Mouse (Mus musculus) erythroblast, embryonic 14.5 days (primary cell): ENCODE data around the gene H13. TPM values are rescaled to one million over a fixed set of nuclear protein-coding genes. Genes with fewer than 3 reads are reported as not detected.

Experiments used
- H3K27me3 ChIP-seq: 2 replicates; pipeline ENCODE4 v1.6.1; 2012; ENCODE audit warnings: inconsistent platforms; ENCODE audit not compliant: control insufficient read depth
- H3K36me3 ChIP-seq: 2 replicates; pipeline ENCODE4 v1.6.1; 2012; ENCODE audit warnings: mild to moderate bottlenecking, inconsistent platforms; ENCODE audit not compliant: control insufficient read depth
- H3K4me1 ChIP-seq: 2 replicates; pipeline ENCODE4 v1.6.1; 2012; ENCODE audit warnings: inconsistent platforms; ENCODE audit not compliant: control insufficient read depth
- H3K4me3 ChIP-seq: replicated peaks from 2 replicates; pipeline ENCODE3; 2012; ENCODE audit warnings: moderate library complexity, mild to moderate bottlenecking, inconsistent platforms
- H3K9me3 ChIP-seq: 2 replicates; pipeline ENCODE4 v1.6.1; 2012; ENCODE audit warnings: low read length, inconsistent platforms, mixed read lengths; ENCODE audit not compliant: control insufficient read depth
- GATA1 ChIP-seq: IDR thresholded peaks from 2 replicates; pipeline ENCODE4 v1.6.1; 2012; ENCODE audit warnings: low read length, inconsistent platforms, mixed read lengths
- TAL1 ChIP-seq: IDR thresholded peaks from 3 replicates; pipeline ENCODE4 v1.6.1; 2012; ENCODE audit warnings: low read length, inconsistent platforms, mixed read lengths
- polyA plus RNA-seq: library from polyadenylated mRNA; stranded (reverse); fragments of >175 nt; gene quantifications from 2 replicates; pipeline ENCODE4 v1.2.3, GENCODE M21; 2012

The H13 gene
- polyA plus RNA-seq, 1 experiment: 2.4 TPM

- H3K9me3 ChIP-seq: no peaks in the 10 kb centered on the region
- no peaks in the 10 kb centered on the region for H3K27me3 ChIP-seq
- H3K4me3 ChIP-seq: peak overlapping the region; percentile 23
- TF ChIP-seq GATA1 (no peak), TAL1 (no peak)
- peaks cover 19% of the 10 kb centered on the region for H3K4me1 ChIP-seq
- peaks cover 78% of the 10 kb centered on the region for H3K36me3 ChIP-seq
Measured at GRCm38 (mm10) chr2:152693735-152694134, 24.5 kb downstream of the H13 start.

- TF ChIP-seq TAL1: no peak
- TF ChIP-seq GATA1: no peak
- no peaks in the 10 kb centered on the region for H3K27me3 ChIP-seq
- H3K36me3 ChIP-seq: peaks cover 78% of the 10 kb centered on the region
- no peak overlapping the region for H3K4me3 ChIP-seq
- H3K4me1 ChIP-seq: peaks cover 18% of the 10 kb centered on the region
- no peaks in the 10 kb centered on the region for H3K9me3 ChIP-seq
Measured at GRCm38 (mm10) chr2:152694708-152695107, 25.4 kb downstream of the H13 start.

- Histone ChIP-seq H3K9me3 (peaks cover 2% of the 10 kb centered on the region; the same call in 1 of the 2 replicates), H3K4me1 (peaks cover 18% of the 10 kb centered on the region), H3K36me3 (peaks cover 80% of the 10 kb centered on the region), H3K4me3 (no peak overlapping the region), H3K27me3 (no peaks in the 10 kb centered on the region)
- no peak for TF ChIP-seq TAL1
- TF ChIP-seq GATA1: no peak
Measured at GRCm38 (mm10) chr2:152696016-152696415, 26.8 kb downstream of the H13 start.

GRCm38 (mm10) chr2:152696476-152697164 lies 27.4 kb downstream of the H13 start:
- peaks cover 17% of the 10 kb centered on the region for H3K4me1 ChIP-seq
- peaks cover 81% of the 10 kb centered on the region for H3K36me3 ChIP-seq
- H3K4me3 ChIP-seq: no peak overlapping the region
- peaks cover 7% of the 10 kb centered on the region; the same call in 1 of the 2 replicates for H3K9me3 ChIP-seq
- no peak for TF ChIP-seq TAL1
- no peak for TF ChIP-seq GATA1
- no peaks in the 10 kb centered on the region for H3K27me3 ChIP-seq

DNA sequence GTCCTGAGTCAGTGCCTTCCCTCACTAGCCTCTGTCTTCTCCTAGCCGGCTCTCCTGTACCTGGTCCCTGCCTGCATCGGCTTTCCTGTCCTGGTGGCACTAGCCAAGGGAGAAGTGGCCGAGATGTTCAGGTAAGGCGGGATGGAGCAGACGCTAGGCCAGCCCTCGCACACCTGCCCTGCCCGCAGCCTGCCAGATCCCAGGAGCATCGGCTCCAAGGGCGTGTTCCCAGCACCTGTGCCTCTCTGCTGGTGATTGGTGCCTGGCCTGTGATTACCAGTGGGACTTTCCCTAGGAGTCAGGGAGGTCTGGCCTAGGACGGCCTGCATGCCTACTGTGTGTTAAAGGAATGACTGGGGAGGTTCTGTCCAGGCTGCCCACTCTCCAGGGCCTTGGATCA lies 30.9 kb downstream of the H13 start:
- peaks cover 8% of the 10 kb centered on the region; the same call in 1 of the 2 replicates for H3K9me3 ChIP-seq
- H3K4me1 ChIP-seq: peaks cover 7% of the 10 kb centered on the region
- peaks cover 96% of the 10 kb centered on the region for H3K36me3 ChIP-seq

DNA sequence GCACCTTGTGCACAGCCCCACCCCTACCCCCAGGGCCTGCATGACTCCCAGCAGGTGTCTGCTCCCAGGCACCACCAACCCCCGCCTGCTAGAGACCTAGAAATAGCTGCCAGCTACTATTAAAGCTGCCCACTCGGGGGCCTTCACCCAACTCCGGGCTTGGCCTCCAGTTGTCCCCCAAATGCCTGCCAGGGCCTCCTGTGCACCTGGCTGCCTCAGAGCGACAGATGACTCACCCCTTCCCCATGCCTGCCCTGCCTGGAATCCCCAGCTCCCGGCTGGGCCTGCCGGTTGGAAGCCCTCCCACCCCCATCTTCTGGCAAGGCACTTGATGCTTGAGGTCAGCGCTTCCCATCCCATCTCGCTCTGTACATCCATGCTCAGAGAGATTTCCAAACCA lies 31.5 kb downstream of the H13 start:
- Histone ChIP-seq H3K27me3 (no peaks in the 10 kb centered on the region), H3K36me3 (peaks cover 96% of the 10 kb centered on the region), H3K4me3 (no peak overlapping the region), H3K4me1 (peaks cover 7% of the 10 kb centered on the region), H3K9me3 (peaks cover 8% of the 10 kb centered on the region; the same call in 1 of the 2 replicates)
- no peak for TF ChIP-seq TAL1
- TF ChIP-seq GATA1: no peak

More for the DNA sequence above, 30.9 kb downstream of the H13 start:
- Histone ChIP-seq H3K4me3 (no peak overlapping the region), H3K27me3 (no peaks in the 10 kb centered on the region)
- no peak for TF ChIP-seq TAL1
- no peak for TF ChIP-seq GATA1

DNA sequence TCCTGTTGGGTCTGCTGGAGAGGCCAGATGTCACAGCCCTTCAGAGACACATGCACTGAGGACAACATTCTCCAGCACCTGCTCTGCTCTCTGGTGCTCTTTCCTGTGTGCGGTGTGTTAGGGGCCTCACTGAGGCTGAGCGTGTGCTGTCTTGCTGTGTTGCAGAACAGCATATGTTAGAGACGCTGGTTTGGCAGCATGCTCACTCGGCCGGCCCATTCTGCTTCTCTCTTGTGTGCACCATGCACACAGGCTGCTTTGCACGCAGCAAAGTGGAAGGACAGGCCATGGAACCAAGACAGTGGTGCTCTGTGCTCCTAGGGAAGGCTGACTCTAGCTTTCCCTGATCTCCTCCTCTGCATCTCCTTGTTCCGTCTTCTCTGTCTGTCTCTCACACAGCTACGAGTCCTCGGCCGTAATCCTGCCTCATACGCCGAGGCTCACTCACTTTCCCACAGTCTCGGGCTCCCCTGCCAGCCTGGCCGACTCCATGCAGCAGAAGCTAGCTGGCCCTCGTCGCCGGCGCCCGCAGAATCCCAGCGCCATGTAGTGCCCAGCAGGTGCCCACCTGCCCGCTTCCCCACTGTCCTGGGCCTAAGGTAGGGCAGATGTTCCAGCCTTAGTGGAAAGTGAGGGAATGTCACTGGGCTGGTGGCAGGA lies 34.5 kb downstream of the H13 start:
- H3K36me3 ChIP-seq: peaks cover 83% of the 10 kb centered on the region
- no peak for TF ChIP-seq TAL1
- H3K27me3 ChIP-seq: no peaks in the 10 kb centered on the region

GRCm38 (mm10) chr2:152704256-152704605 lies 35.0 kb downstream of the H13 start:
- H3K4me1 ChIP-seq: peaks cover 15% of the 10 kb centered on the region
- no peak for TF ChIP-seq TAL1
- TF ChIP-seq GATA1: no peak
- H3K27me3 ChIP-seq: no peaks in the 10 kb centered on the region
- H3K9me3 ChIP-seq: peaks cover 8% of the 10 kb centered on the region; the same call in 1 of the 2 replicates
- peaks cover 79% of the 10 kb centered on the region for H3K36me3 ChIP-seq
- H3K4me3 ChIP-seq: no peak overlapping the region

More for the DNA sequence above, 34.5 kb downstream of the H13 start:
- Histone ChIP-seq H3K9me3 (peaks cover 8% of the 10 kb centered on the region; the same call in 1 of the 2 replicates), H3K4me1 (peaks cover 15% of the 10 kb centered on the region), H3K4me3 (no peak overlapping the region)

- peaks cover 72% of the 10 kb centered on the region for H3K36me3 ChIP-seq
- no peak for TF ChIP-seq TAL1
- TF ChIP-seq GATA1: no peak
Measured at GRCm38 (mm10) chr2:152704811-152705370, 35.6 kb downstream of the H13 start.

More at GRCm38 (mm10) chr2:152704811-152705370, 35.6 kb downstream of the H13 start:
- no peaks in the 10 kb centered on the region for H3K27me3 ChIP-seq
- H3K9me3 ChIP-seq: peaks cover 8% of the 10 kb centered on the region; the same call in 1 of the 2 replicates
- no peak overlapping the region for H3K4me3 ChIP-seq
- H3K4me1 ChIP-seq: peaks cover 15% of the 10 kb centered on the region
